Mouse (Mus musculus) thymus, adult 2 months (tissue): Measurements from ENCODE around the gene Plekhf1.

Experiments
- CTCF ChIP-seq: fragments of 200-500 bp; IDR thresholded peaks from 2 replicates; pipeline ENCODE4 v1.5.1; 2012; ENCODE audit warnings: mild to moderate bottlenecking, control low read depth, low read length, moderate library complexity, borderline replicate concordance; ENCODE audit not compliant: control insufficient read depth, poor library complexity, insufficient read depth; ENCODE audit errors: extremely low read depth
- POLR2A ChIP-seq: fragments of 200-500 bp; IDR thresholded peaks from 2 replicates; pipeline ENCODE4 v1.6.1; 2012; ENCODE audit warnings: mild to moderate bottlenecking, low read length, control low read depth, moderate library complexity; ENCODE audit not compliant: control insufficient read depth, poor library complexity, insufficient read depth; ENCODE audit errors: extremely low read depth

DNA sequence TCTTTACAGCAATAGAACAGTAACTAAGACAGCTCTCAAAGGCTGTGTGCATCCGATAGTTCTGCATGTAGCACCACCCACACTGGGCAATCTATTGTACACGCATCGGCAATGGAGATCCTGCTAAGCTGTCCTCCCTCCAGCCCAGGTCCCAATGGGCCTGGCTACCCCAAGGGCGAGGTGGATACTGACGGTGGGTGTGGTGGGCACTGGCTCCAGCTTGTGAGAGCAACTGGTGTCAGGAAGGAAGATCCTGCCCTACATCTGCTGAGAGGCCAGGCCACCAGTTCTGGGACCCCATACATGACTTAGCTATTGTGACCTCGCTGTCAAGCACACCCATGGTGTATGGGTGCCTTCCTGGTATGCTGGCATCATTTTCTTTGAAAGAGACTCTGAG lies 12.1 kb downstream of the Plekhf1 start:
- TF ChIP-seq CTCF (no peak), POLR2A (no peak)
